Mouse (Mus musculus) layer of hippocampus, adult 2 months (tissue): ENCODE measurements around the gene Rad54l2. TPM values are rescaled to one million over a fixed set of nuclear protein-coding genes. Genes with fewer than 3 reads are reported as not detected.

Experiments used
- DNase-seq, 2 experiments: peaks; one replicate each; pipeline ENCODE4 v3.0.0; 2022; ENCODE audit warnings: low spot score in 2 of 2
- H3K27ac ChIP-seq: fragments of 200-600 bp; 2 replicates; pipeline ENCODE4 v1.8.1; 2022
- H3K4me3 ChIP-seq: fragments of 200-600 bp; 2 replicates; pipeline ENCODE4 v1.8.1; 2022; ENCODE audit warnings: mild to moderate bottlenecking
- CTCF ChIP-seq: fragments of 200-600 bp; conservative IDR thresholded peaks from 2 replicates; pipeline ENCODE4 v1.8.1; 2022; ENCODE audit warnings: antibody characterized with exemption, mild to moderate bottlenecking, moderate library complexity
- total RNA-seq, 2 experiments: library from RNA; stranded (reverse); gene quantifications; 2 replicates each; pipeline ENCODE4 v1.2.3; 2021

The Rad54l2 gene
- total RNA-seq, 2 experiments from 2014 or later: 17.7 to 19.2 TPM

GRCm38 (mm10) chr9:106780086-106780485, 8.9 kb downstream of the Rad54l2 start:
- Histone ChIP-seq H3K27ac (no peak overlapping the region), H3K4me3 (no peak overlapping the region)
- DNase-seq: no peak
- no peak for TF ChIP-seq CTCF

- no peak for DNase-seq
- no peak for TF ChIP-seq CTCF
- Histone ChIP-seq H3K4me3 (no peak overlapping the region), H3K27ac (no peak overlapping the region)
Measured at GRCm38 (mm10) chr9:106778319-106778718, 10.7 kb downstream of the Rad54l2 start.

GRCm38 (mm10) chr9:106777423-106777822, 11.6 kb downstream of the Rad54l2 start:
- DNase-seq: no peak
- Histone ChIP-seq H3K27ac (no peak overlapping the region), H3K4me3 (no peak overlapping the region)
- TF ChIP-seq CTCF: no peak

GRCm38 (mm10) chr9:106776116-106776515, 12.9 kb downstream of the Rad54l2 start:
- no peak overlapping the region for H3K4me3 ChIP-seq
- no peak overlapping the region for H3K27ac ChIP-seq
- no peak for DNase-seq
- no peak for TF ChIP-seq CTCF

GRCm38 (mm10) chr9:106771770-106772169, 17.2 kb downstream of the Rad54l2 start:
- no peak for TF ChIP-seq CTCF
- no peak overlapping the region for H3K27ac ChIP-seq

GRCm38 (mm10) chr9:106770216-106770615, 18.8 kb downstream of the Rad54l2 start:
- no peak for DNase-seq
- TF ChIP-seq CTCF: no peak
- no peak overlapping the region for H3K27ac ChIP-seq
- no peak overlapping the region for H3K4me3 ChIP-seq

More at GRCm38 (mm10) chr9:106771770-106772169, 17.2 kb downstream of the Rad54l2 start:
- DNase-seq: no peak
- no peak overlapping the region for H3K4me3 ChIP-seq

GRCm38 (mm10) chr9:106769781-106770180, 19.2 kb downstream of the Rad54l2 start:
- Histone ChIP-seq H3K27ac (no peak overlapping the region), H3K4me3 (no peak overlapping the region)
- no peak for TF ChIP-seq CTCF
- DNase-seq: no peak

GRCm38 (mm10) chr9:106756421-106756820, 32.6 kb downstream of the Rad54l2 start:
- no peak overlapping the region for H3K4me3 ChIP-seq
- no peak for DNase-seq
- no peak for TF ChIP-seq CTCF
- no peak overlapping the region for H3K27ac ChIP-seq

GRCm38 (mm10) chr9:106755776-106756175, 33.2 kb downstream of the Rad54l2 start:
- H3K4me3 ChIP-seq: no peak overlapping the region
- H3K27ac ChIP-seq: no peak overlapping the region
- no peak for DNase-seq
- no peak for TF ChIP-seq CTCF

- H3K27ac ChIP-seq: no peak overlapping the region
- TF ChIP-seq CTCF: no peak
- no peak overlapping the region for H3K4me3 ChIP-seq
- DNase-seq: no peak
Measured at GRCm38 (mm10) chr9:106754311-106754710, 34.7 kb downstream of the Rad54l2 start.

- no peak for TF ChIP-seq CTCF
- Histone ChIP-seq H3K4me3 (no peak overlapping the region), H3K27ac (no peak overlapping the region)
- no peak for DNase-seq
Measured at GRCm38 (mm10) chr9:106752135-106752534, 36.9 kb downstream of the Rad54l2 start.

GRCm38 (mm10) chr9:106739962-106740361, 49.0 kb downstream of the Rad54l2 start:
- H3K4me3 ChIP-seq: no peak overlapping the region
- DNase-seq: no peak
- no peak overlapping the region for H3K27ac ChIP-seq
- no peak for TF ChIP-seq CTCF

GRCm38 (mm10) chr9:106739056-106739455, 49.9 kb downstream of the Rad54l2 start:
- DNase-seq: no peak

GRCm38 (mm10) chr9:106738199-106738985, 50.6 kb downstream of the Rad54l2 start:
- no peak for DNase-seq
- no peak overlapping the region for H3K4me3 ChIP-seq
- no peak for TF ChIP-seq CTCF

More at GRCm38 (mm10) chr9:106739056-106739455, 49.9 kb downstream of the Rad54l2 start:
- no peak overlapping the region for H3K4me3 ChIP-seq
- TF ChIP-seq CTCF: no peak
- H3K27ac ChIP-seq: no peak overlapping the region

GRCm38 (mm10) chr9:106733690-106734089, 55.3 kb downstream of the Rad54l2 start:
- Histone ChIP-seq H3K4me3 (no peak overlapping the region), H3K27ac (no peak overlapping the region)
- no peak for TF ChIP-seq CTCF
- no peak for DNase-seq

More at GRCm38 (mm10) chr9:106738199-106738985, 50.6 kb downstream of the Rad54l2 start:
- no peak overlapping the region for H3K27ac ChIP-seq
